10 mouse cellular contexts compared by ENCODE assay signal in the genomic region with DNA sequence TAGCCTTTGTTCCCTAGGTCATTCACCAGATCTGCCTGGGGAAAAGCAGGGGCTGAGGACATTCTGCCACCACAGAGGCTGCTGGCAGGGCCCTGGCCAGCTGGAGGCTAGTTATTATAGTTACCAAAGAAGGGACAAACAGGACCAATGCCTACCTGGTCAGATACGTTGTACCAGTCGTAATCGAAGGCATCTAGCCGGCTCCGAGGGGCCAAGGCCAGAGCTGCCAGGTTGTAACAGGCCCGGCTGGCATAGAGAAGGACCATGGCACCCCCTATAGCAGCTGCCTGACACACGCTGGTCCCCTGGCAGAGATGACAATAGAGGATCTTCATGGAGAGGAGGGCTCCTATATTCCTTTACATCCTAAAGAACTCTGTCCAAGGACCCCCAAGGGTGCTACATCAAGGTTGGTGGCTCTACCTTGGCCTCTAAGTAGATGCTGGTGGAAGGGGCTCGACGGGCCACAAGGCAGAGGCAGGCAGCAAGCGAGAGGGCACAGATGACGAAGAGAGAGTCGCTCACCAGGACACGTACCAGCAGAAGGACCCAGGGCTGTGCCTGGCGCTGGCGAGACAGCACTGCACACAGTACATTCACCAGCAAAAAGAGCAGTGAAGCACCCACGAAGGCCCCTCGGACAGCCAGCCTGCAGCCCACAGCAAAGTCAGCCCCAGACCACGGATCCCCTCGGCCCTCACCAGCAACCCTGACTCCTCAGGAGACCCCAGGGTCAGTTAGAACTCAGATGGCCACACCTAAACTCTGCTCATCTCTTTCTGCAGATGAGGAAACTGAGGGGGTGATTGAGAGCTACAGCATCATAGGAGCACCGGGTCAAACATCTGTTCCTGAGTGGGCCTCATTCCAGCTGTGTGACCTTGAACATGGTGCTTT. TPM values are rescaled to one million over a fixed set of nuclear protein-coding genes. Genes with fewer than 3 reads are reported as not detected.
DNase-seq lines count a peak whose midpoint lies in the region; ATAC-seq and TF ChIP-seq lines count a peak whose summit lies in the region.
"Had no signal": no experiment of that assay in that cellular context is flagged by ENCODE, and none has a peak within 500 bp of the region (broad histone marks: within the 10 kb centered on the region; RNA-seq: fewer than 3 reads in every experiment).

No protein-coding gene starts in this region.

- H3K27me3 ChIP-seq in megakaryocyte, embryonic 14.5 days (replicated peaks), result peaks cover 18% of the 10 kb centered on the region
- H3K27me3 ChIP-seq in hindbrain, embryonic 16.5 days (replicated peaks; ENCODE audit: control insufficient read depth, insufficient read depth, low read length), result peaks cover 11% of the 10 kb centered on the region

- H3K4me2 ChIP-seq in hindbrain, embryonic 16.5 days (ENCODE audit: low read length), result peak overlapping the region; percentile 76

- ATAC-seq in megakaryocyte, adult 5-6 weeks (ENCODE audit: poor library complexity, severe bottlenecking), result no peak
- ATAC-seq in hindbrain, embryonic 16.5 days, result no peak

- H3K36me3 ChIP-seq in megakaryocyte, embryonic 14.5 days (replicated peaks; ENCODE audit: low read length), result peaks cover 35% of the 10 kb centered on the region
- no peaks in the 10 kb centered on the region for H3K36me3 ChIP-seq in hindbrain, embryonic 16.5 days (ENCODE audit: control insufficient read depth, insufficient read depth, low read length)

- peak overlapping the region; percentile 95 for H3K9ac ChIP-seq in hindbrain, embryonic 16.5 days (ENCODE audit: low read depth, low read length)

- peak overlapping the region; percentile 50 for H3K4me3 ChIP-seq in megakaryocyte, embryonic 14.5 days (replicated peaks)
- H3K4me3 ChIP-seq in hindbrain, embryonic 16.5 days (ENCODE audit: low read length), result peak overlapping the region; percentile 86
- peak overlapping the region; percentile 0; the same call in 1 of the 2 replicates for H3K4me3 ChIP-seq in olfactory bulb, adult 2 months (ENCODE audit: insufficient read depth, low read depth, low read length)

- peak; percentile 41 for DNase-seq in cerebellum, adult 8-10 months
- DNase-seq in cerebellum, postnatal 36 days, result no peak
- DNase-seq in spleen, postnatal 36 days (ENCODE audit: low spot score in 2 of 2), result no peak
- no peak for DNase-seq in Muller cell, postnatal 12 days (ENCODE audit: inconsistent ontology term)
- DNase-seq: kidney, adult 18-20 months had no signal

- TF ChIP-seq CTCF in olfactory bulb, adult 2 months (IDR thresholded peaks at IDR 0.05; ENCODE audit: insufficient read depth, low read depth, low read length), result no peak

- H3K9me3 ChIP-seq in megakaryocyte, embryonic 14.5 days, result no peaks in the 10 kb centered on the region
- no peaks in the 10 kb centered on the region for H3K9me3 ChIP-seq in hindbrain, embryonic 16.5 days (ENCODE audit: control insufficient read depth, low read length)

- WGBS in hindbrain, embryonic 16.5 days, result 88% methylated on average over 20 of the region's 20 CpGs
- WGBS in olfactory bulb, adult 2 months, result 86% methylated on average over 20 of the region's 20 CpGs

- 0 out of 2 replicates have a peak, but pooled peaks have one; percentile 14 for TF ChIP-seq POLR2A in olfactory bulb, adult 2 months (IDR thresholded peaks at IDR 0.05; ENCODE audit: insufficient read depth, low read depth, low read length)

- peaks cover 49% of the 10 kb centered on the region for H3K4me1 ChIP-seq in megakaryocyte, embryonic 14.5 days
- peaks cover 38% of the 10 kb centered on the region for H3K4me1 ChIP-seq in hindbrain, embryonic 16.5 days (ENCODE audit: control insufficient read depth, insufficient read depth, low read depth, low read length)
- peaks cover 29% of the 10 kb centered on the region for H3K4me1 ChIP-seq in olfactory bulb, adult 2 months (ENCODE audit: control insufficient read depth, insufficient read depth, low read length)

- no peak overlapping the region for H3K27ac ChIP-seq in hindbrain, embryonic 16.5 days (ENCODE audit: low read depth, low read length)
- no peak overlapping the region for H3K27ac ChIP-seq in olfactory bulb, adult 2 months (ENCODE audit: insufficient read depth, low read depth, low read length)

RNA-seq across cellular contexts. Expression of gene Bad, which starts 2.3 kb away (rescaled TPM):
- polyA plus RNA-seq in megakaryocyte, embryonic 14.5 days (2012; ENCODE audit: insufficient read depth, low replicate concordance), result 108 and 197 TPM in 2 replicates
- 16.4 and 20.3 TPM in 2 replicates for total RNA-seq in megakaryocyte, adult 5-6 weeks (2015)
- 45.2 and 67.1 TPM in 2 replicates for total RNA-seq in megakaryocyte, adult 5-6 weeks (2017)
- polyA plus RNA-seq in hindbrain, embryonic 16.5 days (2015; fragmentation: Nextera tagmentation; extraction: Ambion mirVana), result 96.0 and 109 TPM in 2 replicates
- polyA plus RNA-seq in olfactory bulb, adult 2 months (2012; ENCODE audit: insufficient read depth, insufficient read length, low replicate concordance, missing spikeins), result not detected in 2 replicates

RNA-seq across cellular contexts. Expression of gene Gpr137, which starts 2.9 kb away (rescaled TPM):
- polyA plus RNA-seq in megakaryocyte, embryonic 14.5 days (2012; ENCODE audit: insufficient read depth, low replicate concordance), result 112 and 118 TPM in 2 replicates
- 10.2 and 18.8 TPM in 2 replicates for total RNA-seq in megakaryocyte, adult 5-6 weeks (2015)
- total RNA-seq in megakaryocyte, adult 5-6 weeks (2017), result 18.4 and 20.2 TPM in 2 replicates
- polyA plus RNA-seq in hindbrain, embryonic 16.5 days (2015; fragmentation: Nextera tagmentation; extraction: Ambion mirVana), result 67.1 and 77.6 TPM in 2 replicates
- polyA plus RNA-seq in olfactory bulb, adult 2 months (2012; ENCODE audit: insufficient read depth, insufficient read length, low replicate concordance, missing spikeins), result not detected in 2 replicates

RNA-seq across cellular contexts. Expression of gene Kcnk4, which starts 5.0 kb away (rescaled TPM):
- 0.08 TPM in 1 of 2 replicates, not detected in the other for polyA plus RNA-seq in megakaryocyte, embryonic 14.5 days (2012; ENCODE audit: insufficient read depth, low replicate concordance)
- not detected in 2 replicates for total RNA-seq in megakaryocyte, adult 5-6 weeks (2015)
- total RNA-seq in megakaryocyte, adult 5-6 weeks (2017), result 0.11 TPM in 1 of 2 replicates, not detected in the other
- polyA plus RNA-seq in hindbrain, embryonic 16.5 days (2015; fragmentation: Nextera tagmentation; extraction: Ambion mirVana), result 14.4 and 19.1 TPM in 2 replicates
- not detected in 2 replicates for polyA plus RNA-seq in olfactory bulb, adult 2 months (2012; ENCODE audit: insufficient read depth, insufficient read length, low replicate concordance, missing spikeins)
- total RNA-seq: neutrophil, adult 5-6 weeks had no signal

RNA-seq across cellular contexts. Expression of gene Catsperz, which starts 14.2 kb away (rescaled TPM):
- polyA plus RNA-seq in megakaryocyte, embryonic 14.5 days (2012; ENCODE audit: insufficient read depth, low replicate concordance), result 0.83 TPM in 1 of 2 replicates, not detected in the other
- total RNA-seq in megakaryocyte, adult 5-6 weeks (2015), result not detected in 2 replicates
- total RNA-seq in megakaryocyte, adult 5-6 weeks (2017), result not detected in 2 replicates
- 2.9 and 3.3 TPM in 2 replicates for polyA plus RNA-seq in hindbrain, embryonic 16.5 days (2015; fragmentation: Nextera tagmentation; extraction: Ambion mirVana)
- not detected in 2 replicates for polyA plus RNA-seq in olfactory bulb, adult 2 months (2012; ENCODE audit: insufficient read depth, insufficient read length, low replicate concordance, missing spikeins)
- total RNA-seq: neutrophil, adult 5-6 weeks had no signal

RNA-seq across cellular contexts. Expression of gene Esrra, which starts 17.7 kb away (rescaled TPM):
- 56.1 and 76.3 TPM in 2 replicates for polyA plus RNA-seq in megakaryocyte, embryonic 14.5 days (2012; ENCODE audit: insufficient read depth, low replicate concordance)
- 11.9 and 12.4 TPM in 2 replicates for total RNA-seq in megakaryocyte, adult 5-6 weeks (2015)
- total RNA-seq in megakaryocyte, adult 5-6 weeks (2017), result 24.6 and 28.9 TPM in 2 replicates
- polyA plus RNA-seq in hindbrain, embryonic 16.5 days (2015; fragmentation: Nextera tagmentation; extraction: Ambion mirVana), result 17.7 and 17.8 TPM in 2 replicates
- not detected in 2 replicates for polyA plus RNA-seq in olfactory bulb, adult 2 months (2012; ENCODE audit: insufficient read depth, insufficient read length, low replicate concordance, missing spikeins)

Comparison
In these comparisons a context has a peak if more than half of its experiments do, and no peak if none do; other contexts are left out.
1. H3K4me3 ChIP-seq: peak in every context shown above with its lines; median percentile 86 in hindbrain, embryonic 16.5 days; 50 in megakaryocyte, embryonic 14.5 days; 0 in olfactory bulb, adult 2 months.
2. RNA of gene Bad, which starts 2.3 kb away (polyA plus RNA-seq): 108 to 197 TPM in megakaryocyte, embryonic 14.5 days and 96.0 to 109 TPM in hindbrain, embryonic 16.5 days; not detected in olfactory bulb, adult 2 months; every median in the first group is over 10 times any median in the second.
3. RNA of gene Gpr137, which starts 2.9 kb away (polyA plus RNA-seq): 112 to 118 TPM in megakaryocyte, embryonic 14.5 days and 67.1 to 77.6 TPM in hindbrain, embryonic 16.5 days; not detected in olfactory bulb, adult 2 months; every median in the first group is over 10 times any median in the second.
4. RNA of gene Kcnk4, which starts 5.0 kb away (polyA plus RNA-seq): 14.4 to 19.1 TPM in hindbrain, embryonic 16.5 days; 0.08 TPM in megakaryocyte, embryonic 14.5 days and not detected in olfactory bulb, adult 2 months; every median in the first group is over 10 times any median in the second.